Mouse (Mus musculus) intestine, postnatal 0 days (tissue): Measurements from ENCODE around the gene Samd3. TPM values are rescaled to one million over a fixed set of nuclear protein-coding genes. Genes with fewer than 3 reads are reported as not detected.

Source experiments
- ATAC-seq: fragments of 200-750 bp; cut with Nextera tagmentation; 2 replicates; pipeline ENCODE4 v1.8.0; 2017; ENCODE audit warnings: mild to moderate bottlenecking, moderate TSS enrichment, moderate library complexity
- H3K27ac ChIP-seq: fragments of 300-500 bp; sonication (generic); 2 replicates; pipeline ENCODE4 v1.5.1; 2014; ENCODE audit warnings: mild to moderate bottlenecking, low read depth, low read length, moderate library complexity
- H3K27me3 ChIP-seq: fragments of 300-500 bp; sonication (generic); replicated peaks from 2 replicates; pipeline ENCODE4 v1.6.1; 2014; ENCODE audit warnings: low read length, mixed read lengths; ENCODE audit not compliant: control insufficient read depth, insufficient read depth
- H3K36me3 ChIP-seq: fragments of 300-500 bp; sonication (generic); 2 replicates; pipeline ENCODE4 v1.6.1; 2014; ENCODE audit warnings: mild to moderate bottlenecking, moderate library complexity; ENCODE audit not compliant: control insufficient read depth, insufficient read depth
- H3K4me1 ChIP-seq: fragments of 300-500 bp; sonication (generic); replicated peaks from 2 replicates; pipeline ENCODE4 v1.6.1; 2014; ENCODE audit warnings: antibody characterized with exemption, low read length, mixed read lengths; ENCODE audit not compliant: control insufficient read depth, insufficient read depth
- H3K4me2 ChIP-seq: fragments of 300-500 bp; sonication (generic); replicated peaks from 2 replicates; pipeline ENCODE4 v1.6.1; 2014; ENCODE audit warnings: low read depth, mild to moderate bottlenecking, moderate library complexity
- H3K4me3 ChIP-seq: fragments of 300-500 bp; sonication (generic); 2 replicates; pipeline ENCODE4 v1.5.1; 2014; ENCODE audit warnings: low read depth, low read length
- H3K9ac ChIP-seq: fragments of 300-500 bp; sonication (generic); 2 replicates; pipeline ENCODE4 v1.6.1; 2014; ENCODE audit warnings: mild to moderate bottlenecking, low read depth, low read length
- H3K9me3 ChIP-seq: fragments of 300-500 bp; sonication (generic); 2 replicates; pipeline ENCODE4 v1.6.1; 2016; ENCODE audit warnings: mixed run types; ENCODE audit not compliant: control insufficient read depth
- CTCF ChIP-seq: sonication (generic); IDR thresholded peaks from 2 replicates; pipeline ENCODE4 v1.5.1; 2016; ENCODE audit warnings: low read depth, mild to moderate bottlenecking, control low read depth, antibody characterized with exemption, moderate library complexity
- WGBS: fragments of 180-500 bp; shearing (Covaris S2); extraction: QIAGEN DNeasy Blood & Tissue Kit; methylation state at CpG from one replicate; pipeline ENCODE4 v1.1.7; 2014; 5-methylcytosine and 5-hydroxymethylcytosine counted together
- polyA plus RNA-seq: library from polyadenylated mRNA; unstranded; fragments of >200 nt; fragmentation: Nextera tagmentation; extraction: Ambion mirVana; gene quantifications from 2 replicates; pipeline ENCODE4 v1.2.1, GENCODE M21; 2015

The Samd3 gene
- polyA plus RNA-seq, 1 experiment from 2014 or later, result not detected

DNA sequence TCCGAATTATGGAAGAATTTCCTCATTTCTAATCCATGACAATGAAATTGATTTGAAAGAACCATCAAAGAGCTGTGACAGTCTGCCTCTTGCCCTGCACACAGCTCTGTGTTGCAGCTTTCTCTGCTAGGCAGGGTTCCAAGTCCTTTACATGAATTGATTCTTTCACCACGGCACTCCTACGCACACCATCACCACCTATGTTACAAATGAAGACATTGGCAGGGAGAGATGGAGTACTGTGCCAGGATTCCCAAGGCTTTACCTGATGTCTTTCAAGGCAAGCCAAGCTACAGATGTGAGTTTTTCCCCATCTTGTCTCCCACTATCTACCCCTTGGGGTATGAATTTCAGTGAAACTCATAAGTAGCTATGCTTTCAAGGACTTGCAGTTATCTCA is 67.7 kb downstream of the Samd3 start:
- H3K4me1 ChIP-seq, result no peaks in the 10 kb centered on the region
- no peak overlapping the region for H3K4me2 ChIP-seq
- no peak overlapping the region for H3K4me3 ChIP-seq
- no peaks in the 10 kb centered on the region for H3K27me3 ChIP-seq
- ATAC-seq, result no peak
- H3K9ac ChIP-seq, result no peak overlapping the region
- TF ChIP-seq CTCF, result no peak
- no peak overlapping the region for H3K27ac ChIP-seq
- WGBS, result 94% methylated on average over 3 of the region's 3 CpGs
- H3K9me3 ChIP-seq, result no peaks in the 10 kb centered on the region
- H3K36me3 ChIP-seq, result peaks cover 24% of the 10 kb centered on the region; the same call in 1 of the 2 replicates

DNA sequence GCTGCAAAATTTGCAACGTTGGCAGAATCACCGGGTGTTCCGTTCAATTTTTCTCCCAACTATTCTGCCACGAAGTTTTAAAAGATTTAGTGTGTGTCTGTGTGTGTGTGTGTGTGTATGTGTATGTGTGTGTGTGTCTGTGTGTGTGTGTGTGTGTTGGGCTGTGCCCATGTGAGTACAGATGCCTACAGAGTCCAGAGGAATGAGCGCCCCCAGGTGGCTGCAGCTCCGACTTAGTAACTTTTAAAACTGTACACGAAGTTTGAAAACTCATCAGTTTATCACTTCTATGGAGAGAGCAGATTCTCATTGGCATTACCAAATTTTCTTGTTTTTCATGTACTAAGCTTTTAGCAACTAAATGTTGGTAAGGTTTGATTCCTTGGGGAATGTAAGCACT is 68.1 kb downstream of the Samd3 start:
- no peak for ATAC-seq
- no peaks in the 10 kb centered on the region for H3K27me3 ChIP-seq
- no peaks in the 10 kb centered on the region for H3K9me3 ChIP-seq
- H3K4me3 ChIP-seq, result no peak overlapping the region
- H3K27ac ChIP-seq, result no peak overlapping the region
- no peak; the same call in 1 of the 2 replicates for TF ChIP-seq CTCF
- no peak overlapping the region for H3K9ac ChIP-seq
- no peak overlapping the region for H3K4me2 ChIP-seq
- peaks cover 23% of the 10 kb centered on the region; the same call in 1 of the 2 replicates for H3K36me3 ChIP-seq
- 86% methylated on average over 7 of the region's 7 CpGs for WGBS
- H3K4me1 ChIP-seq, result no peaks in the 10 kb centered on the region

DNA sequence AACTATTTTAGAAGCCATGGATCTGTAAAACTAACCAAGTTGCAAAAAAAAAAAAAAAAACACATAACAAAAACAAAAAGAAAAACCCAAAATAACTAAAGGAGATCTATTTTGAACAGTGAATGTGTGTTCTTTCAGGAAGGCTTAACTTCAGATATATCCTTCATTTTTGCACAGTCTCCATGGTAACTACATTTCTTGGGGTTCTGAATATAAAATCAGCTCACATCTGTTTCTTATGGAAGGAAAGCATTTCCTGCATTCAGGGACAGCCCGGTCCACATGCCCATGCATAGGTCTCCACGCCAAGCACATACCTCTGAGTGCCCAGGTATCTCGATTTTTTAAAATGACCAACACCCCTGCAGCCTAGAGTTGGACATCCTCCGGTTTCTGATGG is 72.8 kb downstream of the Samd3 start:
- no peak for TF ChIP-seq CTCF
- no peaks in the 10 kb centered on the region for H3K4me1 ChIP-seq
- H3K9ac ChIP-seq, result no peak overlapping the region
- H3K4me2 ChIP-seq, result no peak overlapping the region
- H3K9me3 ChIP-seq, result no peaks in the 10 kb centered on the region
- WGBS, result 94% methylated on average over 4 of the region's 4 CpGs
- H3K36me3 ChIP-seq, result peaks cover 22% of the 10 kb centered on the region
- no peak overlapping the region for H3K4me3 ChIP-seq
- H3K27me3 ChIP-seq, result no peaks in the 10 kb centered on the region
- H3K27ac ChIP-seq, result no peak overlapping the region
- no peak for ATAC-seq

DNA sequence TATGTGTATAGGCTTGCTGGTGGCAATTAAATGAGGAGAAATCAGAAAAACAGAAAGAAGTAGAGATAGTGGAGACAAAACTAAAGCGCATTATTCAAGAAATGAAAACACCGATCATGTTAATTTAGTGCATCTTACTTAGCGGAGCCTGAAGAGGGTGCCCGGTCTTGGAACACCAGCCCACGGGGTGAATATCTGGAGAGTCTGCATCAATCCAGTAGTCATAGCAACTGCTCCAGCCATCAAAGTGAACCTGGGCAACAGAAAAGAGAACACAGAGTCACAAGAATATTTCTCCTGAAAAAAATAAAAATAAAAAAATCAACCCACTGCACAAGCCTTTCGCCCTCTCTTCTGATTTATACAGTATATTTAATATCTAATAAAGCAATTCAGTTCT is 74.0 kb downstream of the Samd3 start:
- H3K4me1 ChIP-seq, result no peaks in the 10 kb centered on the region
- H3K4me2 ChIP-seq, result no peak overlapping the region
- no peak overlapping the region for H3K27ac ChIP-seq
- TF ChIP-seq CTCF, result no peak
- no peaks in the 10 kb centered on the region for H3K9me3 ChIP-seq
- no peak overlapping the region for H3K4me3 ChIP-seq
- 91% methylated on average over 6 of the region's 6 CpGs for WGBS
- H3K27me3 ChIP-seq, result no peaks in the 10 kb centered on the region
- H3K36me3 ChIP-seq, result peaks cover 28% of the 10 kb centered on the region
- no peak for ATAC-seq
- H3K9ac ChIP-seq, result no peak overlapping the region

DNA sequence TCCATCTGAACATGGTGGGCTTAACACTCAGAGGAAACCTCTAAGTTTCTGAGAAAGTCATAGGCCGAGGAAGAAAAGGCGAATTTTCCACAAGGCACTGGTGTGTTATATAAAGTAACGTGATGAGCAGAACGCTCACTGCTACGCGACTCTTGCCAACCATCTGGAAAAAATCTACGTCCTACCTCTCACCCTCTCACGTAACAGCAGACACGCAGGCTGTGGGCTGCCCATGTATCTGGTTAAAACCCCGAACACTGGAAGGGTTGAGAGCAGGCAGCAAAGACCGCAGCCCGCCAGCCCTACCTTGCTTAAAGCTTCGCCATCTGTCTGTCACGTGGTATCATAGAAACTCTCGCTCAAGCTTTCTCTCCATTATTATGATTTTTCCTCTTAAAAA is 84.8 kb downstream of the Samd3 start:
- no peaks in the 10 kb centered on the region for H3K27me3 ChIP-seq
- no peak overlapping the region for H3K27ac ChIP-seq
- no peak for ATAC-seq
- H3K9me3 ChIP-seq, result no peaks in the 10 kb centered on the region
- H3K9ac ChIP-seq, result no peak overlapping the region
- no peak for TF ChIP-seq CTCF
- H3K4me3 ChIP-seq, result no peak overlapping the region
- H3K4me1 ChIP-seq, result no peaks in the 10 kb centered on the region
- peaks cover 36% of the 10 kb centered on the region for H3K36me3 ChIP-seq
- no peak overlapping the region for H3K4me2 ChIP-seq
- 95% methylated on average over 15 of the region's 15 CpGs for WGBS

DNA sequence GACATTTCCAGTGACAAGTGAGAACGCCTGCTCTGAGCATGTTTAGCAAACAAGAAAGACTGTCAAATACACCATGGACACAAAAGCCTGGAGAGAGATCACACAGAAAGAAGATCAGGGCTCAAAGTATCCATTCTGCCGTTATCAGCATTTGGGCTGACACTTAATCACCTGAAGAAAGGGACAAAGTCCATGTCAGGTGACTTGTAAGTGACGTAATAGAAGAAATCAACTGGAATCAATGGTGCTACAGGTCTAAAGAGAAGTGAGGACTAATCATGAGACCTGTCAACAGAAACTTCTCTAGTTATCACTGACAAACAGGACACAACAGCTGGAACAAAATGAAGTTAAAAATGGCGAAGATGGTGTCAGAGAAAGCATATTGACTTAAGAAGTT is 91.2 kb downstream of the Samd3 start:
- TF ChIP-seq CTCF, result no peak
- Histone ChIP-seq H3K9me3 (no peaks in the 10 kb centered on the region), H3K27ac (peak overlapping the region; percentile 5; the same call in 1 of the 2 replicates), H3K36me3 (no peaks in the 10 kb centered on the region; the same call in 1 of the 2 replicates), H3K4me1 (no peaks in the 10 kb centered on the region), H3K4me2 (no peak overlapping the region), H3K27me3 (no peaks in the 10 kb centered on the region), H3K9ac (no peak overlapping the region), H3K4me3 (no peak overlapping the region)
- peak; percentile 91 for ATAC-seq
- WGBS, result 47% methylated on average over 4 of the region's 4 CpGs

Other genes with a start within 250 kb of the Samd3 start
- gene Gm9767, start 151.5 kb upstream of the Samd3 start, polyA plus RNA-seq, result 0.10 TPM in 1 of 2 replicates, not detected in the other
- 2.9 and 4.6 TPM in 2 replicates for gene Tmem200a, start 150.7 kb upstream of the Samd3 start, polyA plus RNA-seq
- gene L3mbtl3, start 146.3 kb downstream of the Samd3 start, polyA plus RNA-seq, result 6.3 and 6.8 TPM in 2 replicates